Mouse (Mus musculus) bone marrow macrophage, adult 2 months (primary cell): ENCODE measurements around the gene Mrvi1.

ENCODE experiments used
- CTCF ChIP-seq: IDR thresholded peaks from 2 replicates; pipeline ENCODE4 v1.5.1; 2012; ENCODE audit warnings: low read depth, mild to moderate bottlenecking, low read length, moderate library complexity
- POLR2A ChIP-seq: IDR thresholded peaks from 2 replicates; pipeline ENCODE4 v1.6.1; 2012; ENCODE audit warnings: mild to moderate bottlenecking, low read depth, low read length, borderline replicate concordance

GRCm38 (mm10) chr7:110854519-110854918, 127.7 kb downstream of the Mrvi1 start:
- no peak for TF ChIP-seq POLR2A
- no peak for TF ChIP-seq CTCF
